Mouse (Mus musculus) induced T-regulatory cell, adult 2 months (primary cell): ENCODE results near the gene Pde10a.
"Not testable (repeated sequence)": the region's sequence is repeated elsewhere in the genome, so short reads cannot be mapped to it uniquely, and the experiment has no call there.

Experiments used
- DNase-seq: peaks from one replicate; pipeline ENCODE4 v3.0.0-alpha.2; 2012; ENCODE audit warnings: low read depth

Pde10a gene

GRCm38 (mm10) chr17:8647372-8647871 lies 122.2 kb downstream of the Pde10a start:
- DNase-seq: no peak

GRCm38 (mm10) chr17:8648310-8648709 lies 123.1 kb downstream of the Pde10a start:
- no peak for DNase-seq

DNA sequence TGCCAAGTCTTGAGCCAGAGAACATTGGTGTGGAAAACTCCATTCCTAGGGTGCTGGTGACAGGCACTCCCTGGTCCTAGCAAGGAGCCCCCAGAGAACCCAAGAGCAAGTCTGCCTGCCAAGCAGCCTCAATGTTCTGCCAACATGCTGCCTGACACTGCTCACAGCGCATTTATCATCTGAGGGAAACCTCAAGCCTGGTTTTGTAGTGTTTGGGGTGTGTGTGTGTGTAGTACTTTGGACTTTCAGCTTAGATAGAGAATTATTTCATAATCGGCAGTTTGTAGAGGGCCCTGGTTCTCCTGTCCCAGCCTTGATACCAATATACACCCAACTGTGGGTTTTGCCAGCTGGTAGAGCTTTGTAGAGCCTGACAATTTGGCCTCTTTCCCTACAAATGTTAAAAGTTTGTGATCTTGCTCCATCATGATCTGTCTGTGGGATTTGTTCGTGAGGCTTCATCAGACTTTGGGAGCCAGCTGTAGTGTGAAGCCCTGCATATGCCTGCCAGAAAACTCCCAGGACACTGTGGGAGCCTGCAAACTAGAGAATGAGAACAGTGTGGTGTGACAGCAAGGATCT lies 127.6 kb downstream of the Pde10a start:
- no peak for DNase-seq

- no peak for DNase-seq
These were observed 132.5 kb downstream of the Pde10a start for GRCm38 (mm10) chr17:8657661-8658060.

- no peak for DNase-seq
These were observed 133.7 kb downstream of the Pde10a start for GRCm38 (mm10) chr17:8658751-8659454.

- no peak for DNase-seq
These were observed 141.7 kb downstream of the Pde10a start for GRCm38 (mm10) chr17:8666912-8667311.

DNA sequence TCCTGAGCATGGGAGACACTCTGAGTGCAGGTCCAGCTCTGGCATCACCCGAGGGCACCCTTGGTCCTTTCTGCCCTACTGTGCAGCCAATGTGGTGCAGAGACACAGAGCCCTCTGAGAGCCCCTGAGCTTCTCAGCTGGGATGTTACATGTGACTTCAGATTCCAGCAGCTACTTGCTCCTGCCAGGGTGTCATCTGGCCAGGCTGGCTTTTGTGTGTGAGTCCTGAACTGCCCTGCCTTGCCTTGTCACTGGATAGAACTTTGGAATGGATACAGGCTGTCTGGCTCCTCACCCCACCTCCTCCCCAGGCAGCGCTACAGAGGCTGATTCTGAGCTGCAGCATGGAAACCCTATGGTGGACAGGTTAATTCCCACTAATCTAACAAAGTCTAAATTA lies 149.5 kb downstream of the Pde10a start:
- no peak for DNase-seq

GRCm38 (mm10) chr17:8686356-8686755 lies 161.2 kb downstream of the Pde10a start:
- DNase-seq: no peak

- DNase-seq: no peak
These were observed 162.9 kb downstream of the Pde10a start for GRCm38 (mm10) chr17:8688096-8688495.

- no peak for DNase-seq
These were observed 173.1 kb downstream of the Pde10a start for GRCm38 (mm10) chr17:8698265-8698664.

DNA sequence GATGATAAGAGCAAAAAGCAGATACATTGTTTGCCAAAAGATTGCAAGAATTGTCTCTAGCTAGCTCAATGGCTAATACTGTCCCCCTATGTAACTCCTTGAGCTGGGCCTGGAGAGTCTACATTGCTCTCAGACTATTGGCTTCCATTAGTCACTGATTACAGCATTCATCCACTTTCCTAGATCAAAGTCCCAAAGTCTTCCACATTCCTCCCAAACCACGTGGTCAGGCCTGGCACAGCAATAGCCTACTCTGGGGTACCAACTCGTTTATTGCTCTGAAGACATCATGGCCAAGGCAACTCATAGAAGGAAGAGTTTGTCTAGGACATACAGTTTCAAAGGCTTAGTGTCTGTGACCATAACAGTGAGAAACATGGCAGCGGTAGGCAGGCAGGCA lies 173.6 kb downstream of the Pde10a start:
- DNase-seq: no peak

- DNase-seq: no peak
These were observed 175.9 kb downstream of the Pde10a start for GRCm38 (mm10) chr17:8701096-8701495.

- no peak for DNase-seq
These were observed 177.3 kb downstream of the Pde10a start for GRCm38 (mm10) chr17:8702503-8702902.

DNA sequence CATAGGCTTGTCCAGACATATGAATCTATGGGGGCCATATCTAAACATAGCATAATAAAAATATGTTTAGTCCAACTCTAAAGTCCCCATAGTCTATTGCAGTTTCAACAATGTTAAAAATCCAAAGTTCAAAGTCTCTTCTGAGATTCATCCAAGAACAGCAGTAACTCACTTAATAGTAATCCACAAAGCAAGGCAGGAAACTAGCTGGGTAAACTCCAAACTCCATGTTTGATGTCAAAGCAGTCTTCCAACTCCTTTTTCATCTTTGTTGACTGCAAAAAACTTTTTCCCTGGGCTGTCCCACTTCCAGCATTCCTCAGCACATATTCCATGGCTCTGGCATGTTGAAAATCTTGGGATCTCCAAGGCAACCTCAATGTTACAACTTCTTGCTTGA lies 182.8 kb downstream of the Pde10a start:
- no peak for DNase-seq

GRCm38 (mm10) chr17:8712734-8713133 lies 187.6 kb downstream of the Pde10a start:
- DNase-seq: not testable (repeated sequence)

GRCm38 (mm10) chr17:8720961-8721360 lies 195.8 kb downstream of the Pde10a start:
- no peak for DNase-seq

DNA sequence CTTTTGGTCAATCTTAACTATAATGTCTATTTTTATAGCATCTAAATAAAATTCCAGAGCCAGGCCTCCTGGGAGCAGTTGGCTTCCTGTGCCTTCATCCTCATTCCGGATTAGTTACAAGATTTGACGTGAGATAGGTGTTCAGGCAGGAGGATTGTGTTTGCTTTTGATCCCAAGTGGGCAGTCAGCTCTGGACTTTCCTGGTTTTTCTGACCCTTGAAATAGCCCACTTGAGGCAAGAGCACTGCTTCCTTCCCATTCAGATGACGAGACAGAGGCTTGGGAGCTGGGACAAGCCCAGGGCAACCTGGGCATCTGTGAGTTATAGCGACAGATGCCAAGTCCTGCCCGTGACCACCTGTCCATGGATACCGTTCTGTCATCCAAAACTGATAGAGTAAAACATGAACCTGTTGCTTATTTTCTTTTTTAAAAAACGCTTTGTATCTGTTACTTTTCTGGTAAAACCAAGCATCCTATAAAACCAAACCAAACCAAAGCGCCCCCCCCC lies 199.3 kb downstream of the Pde10a start:
- no peak for DNase-seq

GRCm38 (mm10) chr17:8728646-8729045 lies 203.5 kb downstream of the Pde10a start:
- no peak for DNase-seq

DNA sequence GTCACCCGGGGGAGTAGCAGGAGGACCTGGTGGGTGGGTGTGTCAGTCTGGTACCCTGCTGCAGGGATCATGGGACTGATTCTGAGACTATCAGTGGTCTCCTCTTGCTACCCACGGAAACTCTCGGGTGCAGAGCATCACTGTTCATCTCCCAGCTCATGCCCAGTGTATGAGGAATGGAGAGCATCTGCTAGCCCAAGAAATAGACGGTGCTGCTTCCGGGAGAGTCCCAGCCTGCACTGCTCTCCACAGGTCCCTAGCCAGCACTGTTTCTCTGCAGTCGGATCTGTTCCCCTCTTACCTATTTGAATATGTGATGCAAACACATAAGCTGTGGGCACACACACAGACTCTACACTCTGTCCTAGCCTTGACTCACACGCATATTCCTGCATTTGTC lies 204.6 kb downstream of the Pde10a start:
- DNase-seq: no peak

GRCm38 (mm10) chr17:8731073-8731472 lies 205.9 kb downstream of the Pde10a start:
- DNase-seq: no peak

DNA sequence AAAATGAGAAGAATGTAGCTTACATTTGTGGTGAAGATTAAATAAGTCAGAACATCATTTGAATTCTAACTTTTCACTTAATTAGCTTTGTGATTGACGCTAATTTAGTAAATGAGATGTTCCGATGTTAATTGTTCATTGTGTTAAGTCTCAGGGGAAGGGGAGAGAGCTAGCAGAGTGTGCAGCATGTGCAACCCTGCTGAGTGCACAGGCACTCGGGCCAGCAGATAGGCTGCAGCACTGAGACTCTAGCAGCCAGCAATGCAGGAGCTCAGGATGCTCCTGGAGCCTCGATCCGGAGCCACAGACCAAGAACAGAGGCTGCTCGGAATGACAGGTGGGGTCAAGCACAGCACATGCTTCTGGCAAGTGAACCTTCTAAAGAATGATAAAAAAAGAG lies 211.1 kb downstream of the Pde10a start:
- no peak for DNase-seq

- no peak for DNase-seq
These were observed 217.6 kb downstream of the Pde10a start for GRCm38 (mm10) chr17:8742772-8743171.

DNA sequence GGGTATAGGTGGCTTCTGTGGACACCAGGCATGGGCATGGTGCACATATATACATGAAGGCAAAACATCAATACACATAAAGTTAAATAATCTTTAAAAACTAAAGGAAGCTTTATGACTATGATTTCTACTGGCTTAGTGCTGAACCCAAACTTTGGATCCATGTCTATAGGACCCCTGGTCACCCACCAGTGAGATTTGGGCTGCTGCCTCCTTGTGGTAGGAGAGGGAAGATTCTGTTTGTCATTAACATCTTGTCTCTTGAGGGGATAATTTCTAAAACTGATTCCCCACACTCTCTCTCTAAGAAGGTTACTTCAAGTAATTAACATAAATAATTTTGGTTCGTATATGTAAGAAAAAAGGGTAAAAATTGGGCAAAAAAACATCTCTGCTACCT lies 220.2 kb downstream of the Pde10a start:
- DNase-seq: no peak

DNA sequence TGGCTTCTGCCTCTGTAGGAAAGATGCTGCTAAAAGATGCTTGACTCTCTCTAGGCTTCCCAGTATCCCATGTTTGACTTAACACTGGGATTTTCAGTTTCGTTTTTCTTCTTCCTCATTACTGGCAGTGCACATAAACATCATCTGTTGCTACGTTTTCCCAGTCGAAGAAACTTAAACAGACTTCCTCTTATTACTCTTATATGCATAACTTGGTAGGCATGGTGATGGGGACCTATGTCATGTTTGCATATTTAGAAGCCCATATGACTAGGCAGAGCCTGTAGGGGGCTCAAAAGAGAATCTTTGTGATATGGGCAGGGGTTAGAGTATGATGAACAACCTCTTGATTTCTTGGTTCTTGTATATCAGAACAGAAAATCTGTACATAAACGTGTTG lies 224.3 kb downstream of the Pde10a start:
- no peak for DNase-seq
